Mouse (Mus musculus) CH12.LX (cell line): ENCODE results near the gene Dhx40. TPM values are rescaled to one million over a fixed set of nuclear protein-coding genes. Genes with fewer than 3 reads are reported as not detected.

ENCODE experiments used
- DNase-seq: peaks from one replicate; pipeline ENCODE4 v3.0.0-alpha.2; 2013; ENCODE audit errors: extremely low read depth
- H3K27ac ChIP-seq: 2 replicates; pipeline ENCODE4 v1.5.1; 2012; ENCODE audit warnings: low read depth, mild to moderate bottlenecking, control low read depth, moderate library complexity; ENCODE audit not compliant: insufficient read depth
- H3K27me3 ChIP-seq: replicated peaks from 2 replicates; pipeline ENCODE3; 2012; ENCODE audit warnings: inconsistent platforms
- H3K36me3 ChIP-seq, 2 experiments: replicated peaks in 1 of 2; 2 replicates each; pipeline versions ENCODE3 to v1.6.1; 2012; ENCODE audit warnings: inconsistent platforms in 1 of 2, low read length in 1 of 2, mild to moderate bottlenecking in 1 of 2, mixed read lengths in 1 of 2, moderate library complexity in 1 of 2; ENCODE audit not compliant: control insufficient read depth in 1 of 2, insufficient read depth in 1 of 2
- H3K4me1 ChIP-seq, 2 experiments: 2 replicates each; pipeline ENCODE4 v1.6.1; 2012; ENCODE audit warnings: inconsistent platforms in 1 of 2, moderate library complexity in 1 of 2; ENCODE audit not compliant: insufficient read depth in 2 of 2, control insufficient read depth in 1 of 2
- H3K4me2 ChIP-seq: 2 replicates; pipeline ENCODE4 v1.6.1; 2012; ENCODE audit warnings: low read depth, mild to moderate bottlenecking, control low read depth; ENCODE audit not compliant: poor library complexity, insufficient read depth, severe bottlenecking
- H3K4me3 ChIP-seq, 3 experiments: fragments of 150-350 bp in 1 of 3; sonication (generic) in 1 of 3; replicated peaks in 1 of 3; 2 replicates each; pipeline versions ENCODE3 to v1.5.1; 2011 to 2012; ENCODE audit warnings: low read depth in 2 of 3, low read length in 2 of 3, mild to moderate bottlenecking in 2 of 3, moderate library complexity in 2 of 3, control low read depth in 1 of 3, improper control_type of control experiment in 1 of 3, inconsistent platforms in 1 of 3, mixed read lengths in 1 of 3; ENCODE audit not compliant: poor library complexity in 1 of 3
- H3K79me2 ChIP-seq: replicated peaks from 2 replicates; pipeline ENCODE4 v1.6.1; 2012; ENCODE audit warnings: mild to moderate bottlenecking, moderate library complexity; ENCODE audit not compliant: control insufficient read depth, poor library complexity, insufficient read depth, severe bottlenecking; ENCODE audit errors: extremely low read depth
- H3K9ac ChIP-seq: 2 replicates; pipeline ENCODE4 v1.6.1; 2012; ENCODE audit warnings: low read depth, mild to moderate bottlenecking, control low read depth, moderate library complexity; ENCODE audit not compliant: insufficient read depth
- H3K9me3 ChIP-seq: replicated peaks from 2 replicates; pipeline ENCODE3; 2012; ENCODE audit warnings: low read length, inconsistent platforms, mixed read lengths
- BHLHE40 ChIP-seq: IDR thresholded peaks from 2 replicates; pipeline ENCODE4 v1.6.1; 2011; ENCODE audit warnings: mild to moderate bottlenecking, low read depth, low read length, improper control_type of control experiment
- CHD1 ChIP-seq: IDR thresholded peaks from 2 replicates; pipeline ENCODE4 v1.6.1; 2012; ENCODE audit warnings: low read depth, low read length, improper control_type of control experiment, inconsistent platforms
- CHD2 ChIP-seq: IDR thresholded peaks from 2 replicates; pipeline ENCODE4 v1.6.1; 2011; ENCODE audit warnings: low read length, improper control_type of control experiment
- CTCF ChIP-seq, 2 experiments: IDR thresholded peaks in 1 of 2; conservative IDR thresholded peaks in 1 of 2; 2 replicates each; pipeline ENCODE4 v1.5.1; 2011 to 2012; ENCODE audit warnings: low read depth in 2 of 2, low read length in 2 of 2, improper control_type of control experiment in 1 of 2, inconsistent platforms in 1 of 2, mild to moderate bottlenecking in 1 of 2, moderate library complexity in 1 of 2
- E2F4 ChIP-seq: IDR thresholded peaks from 2 replicates; pipeline ENCODE4 v1.6.1; 2011; ENCODE audit warnings: low read depth, low read length, improper control_type of control experiment; ENCODE audit not compliant: insufficient replicate concordance
- ELF1 ChIP-seq: IDR thresholded peaks from 2 replicates; pipeline ENCODE4 v1.6.1; 2014; ENCODE audit warnings: low read depth, mild to moderate bottlenecking, inconsistent platforms, low read length, improper control_type of control experiment
- EP300 ChIP-seq: IDR thresholded peaks from 2 replicates; pipeline ENCODE4 v1.6.1; 2011; ENCODE audit warnings: low read length, improper control_type of control experiment
- ETS1 ChIP-seq: conservative IDR thresholded peaks from 2 replicates; pipeline ENCODE4 v1.6.1; 2012; ENCODE audit warnings: low read depth, mild to moderate bottlenecking, inconsistent platforms, low read length, improper control_type of control experiment, moderate library complexity
- GABPA ChIP-seq: IDR thresholded peaks from 2 replicates; pipeline ENCODE4 v1.6.1; 2012; ENCODE audit warnings: low read depth, low read length, improper control_type of control experiment, inconsistent platforms; ENCODE audit not compliant: insufficient replicate concordance
- HCFC1 ChIP-seq: IDR thresholded peaks from 2 replicates; pipeline ENCODE4 v1.6.1; 2012; ENCODE audit warnings: low read depth, mild to moderate bottlenecking, inconsistent platforms, low read length, improper control_type of control experiment
- IRF4 ChIP-seq: IDR thresholded peaks from 2 replicates; pipeline ENCODE4 v1.6.1; 2014; ENCODE audit warnings: low read depth, mild to moderate bottlenecking, inconsistent platforms, low read length, improper control_type of control experiment
- JUN ChIP-seq: IDR thresholded peaks from 2 replicates; pipeline ENCODE4 v1.6.1; 2011; ENCODE audit warnings: low read depth, mild to moderate bottlenecking, low read length, improper control_type of control experiment, moderate library complexity; ENCODE audit not compliant: insufficient read depth
- JUND ChIP-seq: conservative IDR thresholded peaks from 2 replicates; pipeline ENCODE4 v1.6.1; 2011; ENCODE audit warnings: low read depth, low read length, improper control_type of control experiment
- KAT2A ChIP-seq: IDR thresholded peaks from 2 replicates; pipeline ENCODE4 v1.6.1; 2012; ENCODE audit warnings: low read length, improper control_type of control experiment, inconsistent platforms; ENCODE audit not compliant: insufficient replicate concordance
- MAFK ChIP-seq: IDR thresholded peaks from 2 replicates; pipeline ENCODE4 v1.6.1; 2011; ENCODE audit warnings: low read length, improper control_type of control experiment; ENCODE audit not compliant: insufficient replicate concordance
- MAX ChIP-seq: IDR thresholded peaks from 2 replicates; pipeline ENCODE4 v1.6.1; 2011; ENCODE audit warnings: low read length, improper control_type of control experiment
- MAZ ChIP-seq: IDR thresholded peaks from 2 replicates; pipeline ENCODE4 v1.6.1; 2012; ENCODE audit warnings: low read depth, mild to moderate bottlenecking, inconsistent platforms, low read length, improper control_type of control experiment, moderate library complexity
- MEF2A ChIP-seq: IDR thresholded peaks from 2 replicates; pipeline ENCODE4 v1.6.1; 2014; ENCODE audit warnings: low read depth, mild to moderate bottlenecking, inconsistent platforms, low read length, improper control_type of control experiment, borderline replicate concordance
- MXI1 ChIP-seq: IDR thresholded peaks from 2 replicates; pipeline ENCODE4 v1.6.1; 2011; ENCODE audit warnings: mild to moderate bottlenecking, low read depth, low read length, improper control_type of control experiment
- MYC ChIP-seq: IDR thresholded peaks from 2 replicates; pipeline ENCODE4 v1.6.1; 2011; ENCODE audit warnings: low read depth, mild to moderate bottlenecking, improper control_type of control experiment, low read length
- NELFE ChIP-seq: IDR thresholded peaks from 2 replicates; pipeline ENCODE4 v1.6.1; 2011; ENCODE audit warnings: low read depth, low read length, improper control_type of control experiment
- NRF1 ChIP-seq: IDR thresholded peaks from 2 replicates; pipeline ENCODE4 v1.6.1; 2014; ENCODE audit warnings: low read depth, mild to moderate bottlenecking, inconsistent platforms, low read length, improper control_type of control experiment, moderate library complexity
- PAX5 ChIP-seq: IDR thresholded peaks from 2 replicates; pipeline ENCODE4 v1.6.1; 2012; ENCODE audit warnings: low read length, inconsistent platforms, mixed read lengths
- POLR2A ChIP-seq: IDR thresholded peaks from 2 replicates; pipeline ENCODE4 v1.6.1; 2011; ENCODE audit warnings: low read depth, mild to moderate bottlenecking, improper control_type of control experiment, low read length
- POLR2AphosphoS2 ChIP-seq: IDR thresholded peaks from 2 replicates; pipeline ENCODE4 v1.6.1; 2011; ENCODE audit warnings: low read depth, low read length, improper control_type of control experiment
- RAD21 ChIP-seq: IDR thresholded peaks from 2 replicates; pipeline ENCODE4 v1.6.1; 2011; ENCODE audit warnings: low read depth, mild to moderate bottlenecking, low read length, improper control_type of control experiment, moderate library complexity
- RCOR1 ChIP-seq: conservative IDR thresholded peaks from 2 replicates; pipeline ENCODE4 v1.6.1; 2012; ENCODE audit warnings: low read depth, mild to moderate bottlenecking, inconsistent platforms, low read length, improper control_type of control experiment
- SIN3A ChIP-seq: IDR thresholded peaks from 2 replicates; pipeline ENCODE4 v1.6.1; 2012; ENCODE audit warnings: low read length, improper control_type of control experiment, inconsistent platforms
- SMC3 ChIP-seq: IDR thresholded peaks from 2 replicates; pipeline ENCODE4 v1.6.1; 2011; ENCODE audit warnings: low read depth, low read length, improper control_type of control experiment
- TBP ChIP-seq: conservative IDR thresholded peaks from 2 replicates; pipeline ENCODE4 v1.6.1; 2011; ENCODE audit warnings: low read depth, low read length, improper control_type of control experiment
- TCF12 ChIP-seq: IDR thresholded peaks from 2 replicates; pipeline ENCODE4 v1.6.1; 2014; ENCODE audit warnings: low read depth, mild to moderate bottlenecking, inconsistent platforms, low read length, improper control_type of control experiment
- UBTF ChIP-seq: IDR thresholded peaks from 2 replicates; pipeline ENCODE4 v1.6.1; 2012; ENCODE audit warnings: low read depth, mild to moderate bottlenecking, inconsistent platforms, low read length, improper control_type of control experiment, moderate library complexity
- USF1 ChIP-seq: IDR thresholded peaks from 2 replicates; pipeline ENCODE4 v1.6.1; 2014; ENCODE audit warnings: low read depth, mild to moderate bottlenecking, inconsistent platforms, low read length, improper control_type of control experiment
- USF2 ChIP-seq: conservative IDR thresholded peaks from 2 replicates; pipeline ENCODE4 v1.6.1; 2011; ENCODE audit warnings: low read depth, low read length, improper control_type of control experiment
- ZC3H11A ChIP-seq: IDR thresholded peaks from 2 replicates; pipeline ENCODE4 v1.6.1; 2012; ENCODE audit warnings: low read depth, mild to moderate bottlenecking, inconsistent platforms, low read length, improper control_type of control experiment
- ZKSCAN1 ChIP-seq: IDR thresholded peaks from 2 replicates; pipeline ENCODE4 v1.6.1; 2012; ENCODE audit warnings: low read depth, inconsistent platforms, low read length, improper control_type of control experiment, borderline replicate concordance
- ZMIZ1 ChIP-seq: IDR thresholded peaks from 2 replicates; pipeline ENCODE4 v1.6.1; 2012; ENCODE audit warnings: low read depth, mild to moderate bottlenecking, inconsistent platforms, low read length, improper control_type of control experiment
- ZNF384 ChIP-seq: IDR thresholded peaks from 2 replicates; pipeline ENCODE4 v1.6.1; 2012; ENCODE audit warnings: low read depth, low read length, improper control_type of control experiment, inconsistent platforms
- dilution Hi-C: fragments of 300-500 bp; cut with MboI; formaldehyde crosslinking; loops from 2 replicates; pipeline ENCODE4 v1.14.3; 2020; ENCODE audit warnings: low sequenced_read_pairs; ENCODE audit not compliant: extremely low pct_unique_long_range_greater_than_20kb, extremely low pct_ligation_motif_present
- in situ Hi-C: fragments of 300-500 bp; cut with MboI; formaldehyde crosslinking; loops from 3 replicates; pipeline ENCODE4 v1.14.3; 2019; ENCODE audit warnings: low sequenced_read_pairs, low pct_ligation_motif_present, low pct_unique_long_range_greater_than_20kb, mixed read lengths
- polyA plus RNA-seq: library from polyadenylated mRNA; unstranded; fragments of >175 nt; gene quantifications from 2 replicates; pipeline ENCODE4 v1.2.1, GENCODE M21; 2012; ENCODE audit warnings: low read depth; ENCODE audit not compliant: insufficient read length
- total RNA-seq, 2 experiments: library from RNA; depleted of rRNA; stranded (reverse); fragments of 300-350 nt in 1 of 2; fragments of >200 nt in 1 of 2; gene quantifications; 2 replicates each; pipeline ENCODE4 v1.2.3; 2012 to 2014

Gene Dhx40
- total RNA-seq (2012; rRNA removed) (12.3 and 12.6 TPM in 2 replicates), total RNA-seq (2014; rRNA removed) (20.3 and 23.3 TPM in 2 replicates), polyA plus RNA-seq (15.5 and 15.6 TPM in 2 replicates)

DNA sequence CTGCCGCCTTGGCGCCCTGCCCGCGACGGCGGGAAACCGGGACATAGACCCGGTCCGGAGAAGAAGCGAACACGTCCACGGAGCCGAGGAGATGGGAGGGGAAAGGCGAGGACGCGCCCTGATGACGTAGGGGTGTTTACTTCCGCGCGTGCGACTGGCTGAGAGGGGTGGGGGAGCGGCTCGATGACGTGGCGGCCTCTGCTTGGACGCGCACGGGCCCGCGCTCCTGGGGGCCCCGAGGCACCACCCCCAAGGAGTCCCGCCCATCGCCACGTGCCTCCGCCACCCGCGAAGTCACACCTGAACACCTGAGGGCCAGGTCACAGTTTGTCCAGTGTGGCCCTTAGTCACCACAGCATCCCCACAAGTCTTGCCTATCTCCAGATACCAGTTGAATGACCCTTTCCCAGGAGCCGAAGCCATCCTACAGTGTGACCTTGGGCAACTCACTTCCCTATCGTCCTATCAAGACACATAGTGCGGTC lies at the start of gene Dhx40:
TSS of gene Dhx40 (minus strand) at position 242 of the 485 bp plus-strand sequence.
- Histone ChIP-seq H3K79me2 (no peaks in the 10 kb centered on the region), H3K4me3 (peak within 1 kb of the TSS; percentile 92 to 94 (median 93)), H3K4me2 (peak within 1 kb of the TSS; percentile 46), H3K27me3 (peaks cover 24% of the 10 kb centered on the region), H3K4me1 (peaks cover 6 to 14% of the 10 kb centered on the region in 2 experiments), H3K27ac (peak within 1 kb of the TSS; percentile 14; the same call in 1 of the 2 replicates), H3K36me3 (peaks cover 13 to 21% of the 10 kb centered on the region in 2 experiments), H3K9me3 (peaks cover 13% of the 10 kb centered on the region), H3K9ac (peak within 1 kb of the TSS; percentile 56)
- in situ Hi-C loops (no loop called here), dilution Hi-C loops (no loop called here)
- no peak for TF ChIP-seq EP300
- TF ChIP-seq MAZ = peak; percentile 97
- no peak for TF ChIP-seq PAX5
- peak; percentile 67; the same call in 1 of the 2 replicates for TF ChIP-seq POLR2AphosphoS2
- 0 out of 2 replicates have a peak, but pooled peaks have one; percentile 71 for TF ChIP-seq E2F4
- 0 out of 2 replicates have a peak, but pooled peaks have one; percentile 35 for TF ChIP-seq TBP
- peak; percentile 63 for TF ChIP-seq NRF1
- peak; percentile 70 for TF ChIP-seq CHD2
- TF ChIP-seq ZNF384 = no peak
- peak; percentile 94 for TF ChIP-seq ELF1
- peak; percentile 99 for TF ChIP-seq SIN3A
- TF ChIP-seq JUN = no peak
- no peak for TF ChIP-seq ZC3H11A
- no peak for TF ChIP-seq GABPA
- peak; percentile 81; the same call in 1 of the 2 replicates for TF ChIP-seq RCOR1
- no peak for TF ChIP-seq RAD21
- TF ChIP-seq IRF4 = peak; percentile 46; the same call in 1 of the 2 replicates
- TF ChIP-seq ZMIZ1 = peak; percentile 78
- peak; percentile 70 for TF ChIP-seq TCF12
- TF ChIP-seq KAT2A = 0 out of 2 replicates have a peak, but pooled peaks have one; percentile 72
- peak; percentile 78 for TF ChIP-seq POLR2A
- no peak for TF ChIP-seq MAFK
- peak; percentile 77; the same call in 1 of the 2 replicates for TF ChIP-seq MYC
- peak; percentile 100 for TF ChIP-seq MAX
- TF ChIP-seq NELFE = peak; percentile 60; the same call in 1 of the 2 replicates
- TF ChIP-seq CTCF (conservative IDR thresholded peaks at IDR 0.05 in 1 of 2, IDR thresholded peaks at IDR 0.05 in 1 of 2; ENCODE audit: low read depth in 2 of 2, low read length in 2 of 2) = no peak
- peak; percentile 82; the same call in 1 of the 2 replicates for TF ChIP-seq MXI1
- TF ChIP-seq UBTF = no peak
- no peak; the same call in 1 of the 2 replicates for TF ChIP-seq CHD1
- peak; percentile 88 for TF ChIP-seq HCFC1
- peak; percentile 70 for TF ChIP-seq USF2
- TF ChIP-seq USF1 = peak; percentile 53; the same call in 1 of the 2 replicates
- peak; percentile 45 for TF ChIP-seq ETS1
- peak; percentile 57; the same call in 1 of the 2 replicates for TF ChIP-seq MEF2A
- TF ChIP-seq ZKSCAN1 = no peak
- TF ChIP-seq SMC3 = no peak
- peak; percentile 92 for TF ChIP-seq BHLHE40
- TF ChIP-seq JUND = no peak
- DNase-seq = peak; percentile 91
